Mouse (Mus musculus) liver, adult 2 months (tissue): Measurements from ENCODE around the gene Sh2d1b2.

Experiments
- CTCF ChIP-seq: fragments of 200-500 bp; IDR thresholded peaks from 2 replicates; pipeline ENCODE4 v1.5.1; 2011; ENCODE audit warnings: low read depth, low read length, control low read depth
- POLR2A ChIP-seq: fragments of 200-500 bp; IDR thresholded peaks from 2 replicates; pipeline ENCODE4 v1.6.1; 2011; ENCODE audit warnings: low read length, control low read depth; ENCODE audit not compliant: insufficient read depth; ENCODE audit errors: extremely low read depth

- no peak for TF ChIP-seq CTCF
- no peak for TF ChIP-seq POLR2A
Measured at GRCm38 (mm10) chr1:170270696-170271095, 38.1 kb downstream of the Sh2d1b2 start.
